Mouse (Mus musculus): ENCODE results near the gene Tab1. TPM values are rescaled to one million over a fixed set of nuclear protein-coding genes. Genes with fewer than 3 reads are reported as not detected.
A peak's percentile ranks its signal among the peaks of the same experiment; 100 is the strongest.

The Tab1 gene
- polyA plus RNA-seq, 1 experiment, result not detected

GRCm38 (mm10) chr15:80188927-80189326 is 56.0 kb downstream of the Tab1 start:
- Histone ChIP-seq H3K4me3 (ENCODE audit: insufficient read depth, low read depth, low read length) (no peak overlapping the region), H3K4me1 (ENCODE audit: control insufficient read depth, insufficient read depth, low read length) (peaks cover 48% of the 10 kb centered on the region), H3K27ac (ENCODE audit: insufficient read depth, low read depth, low read length) (no peak overlapping the region)
- no peak for TF ChIP-seq CTCF (IDR thresholded peaks at IDR 0.05; ENCODE audit: insufficient read depth, low read depth, low read length)
- no peak for TF ChIP-seq POLR2A (IDR thresholded peaks at IDR 0.05; ENCODE audit: insufficient read depth, low read depth, low read length)
- 82% methylated on average over 5 of the region's 5 CpGs for WGBS

GRCm38 (mm10) chr15:80190075-80190474 is 57.1 kb downstream of the Tab1 start:
- Histone ChIP-seq H3K4me3 (ENCODE audit: insufficient read depth, low read depth, low read length) (no peak overlapping the region), H3K27ac (ENCODE audit: insufficient read depth, low read depth, low read length) (peak overlapping the region; percentile 2; the same call in 1 of the 2 replicates), H3K4me1 (ENCODE audit: control insufficient read depth, insufficient read depth, low read length) (peaks cover 51% of the 10 kb centered on the region)
- 75% methylated on average over 4 of the region's 4 CpGs for WGBS
- TF ChIP-seq POLR2A (IDR thresholded peaks at IDR 0.05; ENCODE audit: insufficient read depth, low read depth, low read length) (no peak), CTCF (IDR thresholded peaks at IDR 0.05; ENCODE audit: insufficient read depth, low read depth, low read length) (no peak)

DNA sequence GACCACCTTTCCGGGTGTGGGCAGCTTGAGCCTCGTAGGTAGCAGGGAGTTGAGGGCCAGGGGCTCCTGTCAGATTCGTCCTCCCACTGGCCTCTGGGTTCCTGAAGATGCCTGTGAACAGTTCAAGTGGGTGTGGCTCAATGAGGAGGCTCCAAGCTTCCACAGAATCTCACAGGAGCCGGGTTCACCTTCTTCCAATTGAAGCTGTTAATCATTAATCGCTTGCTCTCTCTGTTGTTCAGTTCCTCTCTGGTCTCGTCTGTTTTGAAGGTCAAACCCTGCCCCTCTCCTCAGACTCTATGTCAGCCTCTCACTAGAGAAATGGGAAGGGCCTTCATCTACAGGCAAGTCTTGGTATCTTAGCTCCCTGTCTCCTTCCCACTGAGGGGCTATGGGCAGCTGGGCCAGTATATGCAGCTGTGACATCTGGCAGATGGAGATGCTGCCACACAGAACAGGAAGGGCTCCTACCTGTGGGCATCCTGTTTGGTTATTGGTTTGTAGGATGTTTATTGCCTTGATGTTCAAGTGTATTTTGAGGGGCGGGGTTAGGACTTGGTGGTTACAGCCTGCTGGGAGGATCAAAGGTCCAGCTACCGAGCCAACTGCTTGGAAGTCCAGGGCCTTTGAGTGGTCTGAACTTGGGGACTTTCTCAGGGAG is 58.8 kb downstream of the Tab1 start:
- Histone ChIP-seq H3K4me1 (ENCODE audit: control insufficient read depth, insufficient read depth, low read length) (peaks cover 45% of the 10 kb centered on the region), H3K4me3 (ENCODE audit: insufficient read depth, low read depth, low read length) (no peak overlapping the region), H3K27ac (ENCODE audit: insufficient read depth, low read depth, low read length) (no peak overlapping the region)
- TF ChIP-seq POLR2A (IDR thresholded peaks at IDR 0.05; ENCODE audit: insufficient read depth, low read depth, low read length), result no peak
- TF ChIP-seq CTCF (IDR thresholded peaks at IDR 0.05; ENCODE audit: insufficient read depth, low read depth, low read length), result no peak
- 85% methylated on average over 8 of the region's 8 CpGs for WGBS

GRCm38 (mm10) chr15:80192246-80192585 is 59.3 kb downstream of the Tab1 start:
- TF ChIP-seq POLR2A (IDR thresholded peaks at IDR 0.05; ENCODE audit: insufficient read depth, low read depth, low read length) (no peak), CTCF (IDR thresholded peaks at IDR 0.05; ENCODE audit: insufficient read depth, low read depth, low read length) (no peak)
- Histone ChIP-seq H3K27ac (ENCODE audit: insufficient read depth, low read depth, low read length) (no peak overlapping the region), H3K4me1 (ENCODE audit: control insufficient read depth, insufficient read depth, low read length) (peaks cover 45% of the 10 kb centered on the region), H3K4me3 (ENCODE audit: insufficient read depth, low read depth, low read length) (no peak overlapping the region)
- 81% methylated on average over 6 of the region's 6 CpGs for WGBS

- H3K27ac ChIP-seq (ENCODE audit: insufficient read depth, low read depth, low read length), result no peak overlapping the region
- no peak for TF ChIP-seq POLR2A (IDR thresholded peaks at IDR 0.05; ENCODE audit: insufficient read depth, low read depth, low read length)
- no peak for TF ChIP-seq CTCF (IDR thresholded peaks at IDR 0.05; ENCODE audit: insufficient read depth, low read depth, low read length)
- peaks cover 45% of the 10 kb centered on the region for H3K4me1 ChIP-seq (ENCODE audit: control insufficient read depth, insufficient read depth, low read length)
- whole genome bisulfite sequencing, result 81% methylated on average over 7 of the region's 7 CpGs
- H3K4me3 ChIP-seq (ENCODE audit: insufficient read depth, low read depth, low read length), result no peak overlapping the region
These were observed 59.9 kb downstream of the Tab1 start for GRCm38 (mm10) chr15:80192847-80193246.

DNA sequence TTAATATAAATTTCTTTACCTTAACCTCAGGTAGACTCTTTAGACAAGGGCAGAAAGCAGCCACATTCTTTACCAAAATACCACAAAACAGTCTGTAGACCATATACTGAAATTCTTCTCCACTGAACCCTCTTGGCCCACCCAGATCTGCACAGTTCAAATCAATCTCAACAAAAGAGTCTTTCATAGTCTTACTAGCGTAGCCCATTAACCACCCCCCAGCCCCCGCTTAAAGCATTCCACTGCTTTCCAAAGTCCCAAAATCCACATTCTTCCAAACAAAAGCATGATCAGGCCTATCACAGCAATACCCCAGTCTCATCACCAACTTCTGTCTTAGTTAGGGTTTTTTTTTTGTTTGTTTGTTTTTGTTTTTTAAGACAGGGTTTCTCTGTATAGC is 66.6 kb downstream of the Tab1 start:
- Histone ChIP-seq H3K27ac (ENCODE audit: insufficient read depth, low read depth, low read length) (no peak overlapping the region), H3K4me1 (ENCODE audit: control insufficient read depth, insufficient read depth, low read length) (peaks cover 18% of the 10 kb centered on the region), H3K4me3 (ENCODE audit: insufficient read depth, low read depth, low read length) (no peak overlapping the region)
- 73% methylated on average over 2 of the region's 2 CpGs for WGBS
- TF ChIP-seq POLR2A (IDR thresholded peaks at IDR 0.05; ENCODE audit: insufficient read depth, low read depth, low read length) (no peak), CTCF (IDR thresholded peaks at IDR 0.05; ENCODE audit: insufficient read depth, low read depth, low read length) (no peak)

DNA sequence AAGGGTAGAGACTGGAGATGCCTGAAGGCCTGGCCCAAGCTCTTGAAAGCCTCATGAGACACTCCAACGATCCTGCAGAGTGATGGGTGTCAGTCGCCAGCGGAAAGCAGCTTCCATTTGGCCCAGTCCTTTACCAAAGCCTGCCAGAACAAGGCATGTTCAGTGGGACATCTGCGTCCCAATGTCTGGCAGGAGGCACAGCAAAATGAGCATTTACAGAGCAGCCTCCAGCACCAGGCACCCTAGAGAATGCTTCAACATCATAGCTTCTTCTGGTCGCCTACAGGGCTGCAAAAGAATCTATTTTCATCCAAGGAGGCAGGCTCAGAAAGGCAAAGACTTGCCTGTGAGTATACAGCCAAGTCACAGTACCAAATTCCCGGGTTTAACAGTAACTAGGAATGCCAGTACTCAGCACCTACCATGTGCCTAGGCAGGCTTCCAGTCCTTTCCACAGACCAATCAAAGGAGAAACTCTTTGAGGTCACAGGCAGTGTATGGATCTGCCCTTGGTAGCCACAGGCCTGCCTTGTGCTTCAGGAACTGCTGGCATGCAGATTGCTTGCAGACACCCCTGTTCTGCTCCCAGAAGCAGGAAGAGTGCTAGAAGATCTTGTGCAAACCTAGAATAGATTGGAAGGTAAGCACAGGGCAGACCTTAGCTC is 69.3 kb downstream of the Tab1 start:
- TF ChIP-seq POLR2A (IDR thresholded peaks at IDR 0.05; ENCODE audit: insufficient read depth, low read depth, low read length) (no peak), CTCF (IDR thresholded peaks at IDR 0.05; ENCODE audit: insufficient read depth, low read depth, low read length) (no peak)
- peak overlapping the region; percentile 77 for H3K27ac ChIP-seq (ENCODE audit: insufficient read depth, low read depth, low read length)
- H3K4me1 ChIP-seq (ENCODE audit: control insufficient read depth, insufficient read depth, low read length), result peaks cover 22% of the 10 kb centered on the region

DNA sequence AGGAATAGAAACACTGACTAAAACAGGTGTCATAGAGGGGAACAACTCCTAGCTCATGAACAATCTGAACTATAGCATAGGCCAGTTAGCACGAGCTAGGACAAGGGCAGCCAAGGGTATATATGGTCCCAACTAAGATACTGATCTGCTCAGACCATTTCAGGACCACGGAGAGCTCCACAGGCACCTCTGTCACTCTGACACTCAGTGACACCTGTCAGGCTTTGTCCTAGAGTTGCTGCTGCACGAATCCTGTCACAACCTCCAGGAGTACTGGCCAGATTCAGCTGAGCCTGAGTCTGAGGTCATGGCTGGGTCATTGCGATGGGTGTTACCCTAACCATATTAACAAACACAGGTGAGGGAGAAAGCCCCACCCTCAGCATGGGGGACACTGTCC is 70.5 kb downstream of the Tab1 start:
- peaks cover 26% of the 10 kb centered on the region for H3K4me1 ChIP-seq (ENCODE audit: control insufficient read depth, insufficient read depth, low read length)
- WGBS, result 54% methylated on average over 4 of the region's 4 CpGs
- H3K4me3 ChIP-seq (ENCODE audit: insufficient read depth, low read depth, low read length), result no peak overlapping the region
- H3K27ac ChIP-seq (ENCODE audit: insufficient read depth, low read depth, low read length), result no peak overlapping the region
- no peak for TF ChIP-seq POLR2A (IDR thresholded peaks at IDR 0.05; ENCODE audit: insufficient read depth, low read depth, low read length)
- TF ChIP-seq CTCF (IDR thresholded peaks at IDR 0.05; ENCODE audit: insufficient read depth, low read depth, low read length), result no peak

More for the DNA sequence above, 69.3 kb downstream of the Tab1 start:
- 53% methylated on average over 6 of the region's 6 CpGs for WGBS
- no peak overlapping the region for H3K4me3 ChIP-seq (ENCODE audit: insufficient read depth, low read depth, low read length)

DNA sequence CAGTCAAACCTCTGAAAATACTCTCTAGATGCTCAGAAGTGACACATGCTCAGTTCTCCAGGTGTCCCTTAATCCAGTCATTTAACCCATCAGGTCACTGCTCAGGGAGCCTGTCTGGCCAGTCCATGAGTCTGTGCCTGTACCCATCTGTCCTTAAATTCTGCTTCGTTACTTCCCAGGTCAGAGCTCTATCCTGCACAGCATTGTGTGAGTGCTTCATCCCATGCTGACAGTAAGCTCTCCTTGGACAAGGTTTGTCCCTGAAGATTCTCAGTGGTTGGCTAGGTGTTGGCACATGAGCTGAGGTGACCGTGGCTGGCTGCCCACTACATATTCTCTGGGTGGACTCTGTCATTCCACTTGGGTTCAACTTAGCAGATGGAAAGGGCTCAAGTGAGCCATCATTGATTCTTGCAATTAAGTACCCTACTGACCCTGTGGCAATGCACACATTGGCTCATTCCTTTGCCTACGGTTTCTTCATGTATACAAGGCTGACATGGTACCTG is 73.2 kb downstream of the Tab1 start:
- no peak overlapping the region for H3K27ac ChIP-seq (ENCODE audit: insufficient read depth, low read depth, low read length)
- H3K4me3 ChIP-seq (ENCODE audit: insufficient read depth, low read depth, low read length), result no peak overlapping the region
- TF ChIP-seq POLR2A (IDR thresholded peaks at IDR 0.05; ENCODE audit: insufficient read depth, low read depth, low read length) (no peak), CTCF (IDR thresholded peaks at IDR 0.05; ENCODE audit: insufficient read depth, low read depth, low read length) (no peak)
- WGBS, result 91% methylated on average over 3 of the region's 3 CpGs
- H3K4me1 ChIP-seq (ENCODE audit: control insufficient read depth, insufficient read depth, low read length), result peaks cover 25% of the 10 kb centered on the region

Measured in olfactory bulb, adult 2 months (tissue).